Mouse (Mus musculus): ENCODE data around the gene Zmat3. TPM values are rescaled to one million over a fixed set of nuclear protein-coding genes. Genes with fewer than 3 reads are reported as not detected.

Zmat3 gene
- polyA plus RNA-seq, 1 experiment from 2014 or later, result 9.5 TPM

- WGBS, result under 1% methylated on average over 51 of the region's 65 CpGs
- Histone ChIP-seq H3K27ac (peak within 1 kb of the TSS; percentile 98), H3K27me3 (no peaks in the 10 kb centered on the region), H3K9me3 (no peaks in the 10 kb centered on the region), H3K4me1 (peaks cover 30% of the 10 kb centered on the region), H3K4me3 (replicated peaks) (peak within 1 kb of the TSS; percentile 91), H3K4me2 (peak within 1 kb of the TSS; percentile 66), H3K36me3 (replicated peaks) (no peaks in the 10 kb centered on the region), H3K9ac (peak within 1 kb of the TSS; percentile 96)
- ATAC-seq (ENCODE audit: low FRiP score), result peak; percentile 65
Observed at GRCm38 (mm10) chr3:32397461-32398174, 31.8 kb upstream of the Zmat3 start, which contains the start of gene Pik3ca. Gene Pik3ca, plus strand, starts transcription at chr3:32397671.

GRCm38 (mm10) chr3:32396794-32397460 is 31.1 kb upstream of the Zmat3 start:
- under 1% methylated on average over 55 of the region's 77 CpGs for WGBS
- Histone ChIP-seq H3K4me1 (peaks cover 30% of the 10 kb centered on the region), H3K4me3 (replicated peaks) (peak overlapping the region; percentile 91), H3K27me3 (no peaks in the 10 kb centered on the region), H3K36me3 (replicated peaks) (no peaks in the 10 kb centered on the region), H3K27ac (peak overlapping the region; percentile 98), H3K4me2 (peak overlapping the region; percentile 66), H3K9ac (peak overlapping the region; percentile 96), H3K9me3 (no peaks in the 10 kb centered on the region)
- peak; percentile 98 for ATAC-seq (ENCODE audit: low FRiP score)

GRCm38 (mm10) chr3:32395771-32396551 is 30.1 kb upstream of the Zmat3 start:
- no peak for ATAC-seq (ENCODE audit: low FRiP score)
- Histone ChIP-seq H3K9ac (peak overlapping the region; percentile 96; the same call in 1 of the 2 replicates), H3K9me3 (no peaks in the 10 kb centered on the region)

GRCm38 (mm10) chr3:32393986-32394385 is 28.2 kb upstream of the Zmat3 start:
- Histone ChIP-seq H3K4me1 (peaks cover 14% of the 10 kb centered on the region), H3K4me2 (no peak overlapping the region), H3K36me3 (replicated peaks) (no peaks in the 10 kb centered on the region), H3K4me3 (replicated peaks) (no peak overlapping the region), H3K27ac (no peak overlapping the region), H3K9ac (no peak overlapping the region), H3K9me3 (no peaks in the 10 kb centered on the region), H3K27me3 (no peaks in the 10 kb centered on the region)
- no peak for ATAC-seq (ENCODE audit: low FRiP score)
- 90% methylated on average over 8 of the region's 8 CpGs for WGBS

More at GRCm38 (mm10) chr3:32395771-32396551, 30.1 kb upstream of the Zmat3 start:
- 31% methylated on average over 24 of the region's 24 CpGs for WGBS
- peak overlapping the region; percentile 65 for H3K4me2 ChIP-seq
- H3K27me3 ChIP-seq, result no peaks in the 10 kb centered on the region
- H3K4me3 ChIP-seq (replicated peaks), result peak overlapping the region; percentile 91
- no peaks in the 10 kb centered on the region for H3K36me3 ChIP-seq (replicated peaks)
- H3K27ac ChIP-seq, result peak overlapping the region; percentile 98
- H3K4me1 ChIP-seq, result peaks cover 27% of the 10 kb centered on the region

GRCm38 (mm10) chr3:32392841-32393240 is 27.0 kb upstream of the Zmat3 start:
- 89% methylated on average over 4 of the region's 4 CpGs for WGBS

GRCm38 (mm10) chr3:32381556-32381955 is 15.7 kb upstream of the Zmat3 start:
- 88% methylated on average over 3 of the region's 3 CpGs for whole genome bisulfite sequencing
- Histone ChIP-seq H3K9me3 (no peaks in the 10 kb centered on the region), H3K4me2 (no peak overlapping the region), H3K9ac (no peak overlapping the region), H3K4me1 (no peaks in the 10 kb centered on the region), H3K36me3 (replicated peaks) (no peaks in the 10 kb centered on the region), H3K27me3 (no peaks in the 10 kb centered on the region), H3K4me3 (replicated peaks) (no peak overlapping the region), H3K27ac (no peak overlapping the region)
- no peak for ATAC-seq (ENCODE audit: low FRiP score)

More at GRCm38 (mm10) chr3:32392841-32393240, 27.0 kb upstream of the Zmat3 start:
- Histone ChIP-seq H3K4me1 (peaks cover 5% of the 10 kb centered on the region), H3K27me3 (no peaks in the 10 kb centered on the region), H3K4me2 (no peak overlapping the region), H3K27ac (no peak overlapping the region), H3K9me3 (no peaks in the 10 kb centered on the region), H3K4me3 (replicated peaks) (no peak overlapping the region), H3K9ac (no peak overlapping the region), H3K36me3 (replicated peaks) (no peaks in the 10 kb centered on the region)
- no peak for ATAC-seq (ENCODE audit: low FRiP score)

- Histone ChIP-seq H3K4me1 (no peaks in the 10 kb centered on the region), H3K4me3 (replicated peaks) (no peak overlapping the region), H3K9ac (no peak overlapping the region), H3K36me3 (replicated peaks) (no peaks in the 10 kb centered on the region), H3K27me3 (no peaks in the 10 kb centered on the region), H3K9me3 (no peaks in the 10 kb centered on the region), H3K27ac (no peak overlapping the region), H3K4me2 (no peak overlapping the region)
- ATAC-seq (ENCODE audit: low FRiP score), result no peak
- 44% methylated on average over 2 of the region's 2 CpGs for whole genome bisulfite sequencing
Observed at GRCm38 (mm10) chr3:32379891-32380290, 14.1 kb upstream of the Zmat3 start.

- no peak overlapping the region for H3K4me2 ChIP-seq
- no peaks in the 10 kb centered on the region for H3K27me3 ChIP-seq
- H3K4me3 ChIP-seq (replicated peaks), result no peak overlapping the region
- no peaks in the 10 kb centered on the region for H3K36me3 ChIP-seq (replicated peaks)
- H3K9ac ChIP-seq, result no peak overlapping the region
- no peaks in the 10 kb centered on the region for H3K4me1 ChIP-seq
- H3K27ac ChIP-seq, result no peak overlapping the region
- whole genome bisulfite sequencing, result 86% methylated on average over 6 of the region's 6 CpGs
- H3K9me3 ChIP-seq, result no peaks in the 10 kb centered on the region
- no peak for ATAC-seq (ENCODE audit: low FRiP score)
Observed at GRCm38 (mm10) chr3:32373236-32373635, 7.4 kb upstream of the Zmat3 start.

- ATAC-seq (ENCODE audit: low FRiP score), result no peak
- Histone ChIP-seq H3K9me3 (no peaks in the 10 kb centered on the region), H3K27ac (no peak overlapping the region), H3K4me2 (no peak overlapping the region), H3K36me3 (replicated peaks) (no peaks in the 10 kb centered on the region), H3K4me3 (replicated peaks) (no peak overlapping the region), H3K27me3 (no peaks in the 10 kb centered on the region), H3K9ac (no peak overlapping the region), H3K4me1 (no peaks in the 10 kb centered on the region)
- 93% methylated on average over 8 of the region's 8 CpGs for WGBS
Observed at GRCm38 (mm10) chr3:32372470-32372869, 6.7 kb upstream of the Zmat3 start.

GRCm38 (mm10) chr3:32371957-32372356 is 6.1 kb upstream of the Zmat3 start:
- H3K36me3 ChIP-seq (replicated peaks), result no peaks in the 10 kb centered on the region
- ATAC-seq (ENCODE audit: low FRiP score), result no peak
- no peaks in the 10 kb centered on the region for H3K4me1 ChIP-seq
- H3K27me3 ChIP-seq, result no peaks in the 10 kb centered on the region
- H3K4me2 ChIP-seq, result no peak overlapping the region
- H3K9ac ChIP-seq, result no peak overlapping the region
- 73% methylated on average over 7 of the region's 7 CpGs for WGBS
- H3K4me3 ChIP-seq (replicated peaks), result no peak overlapping the region
- H3K9me3 ChIP-seq, result no peaks in the 10 kb centered on the region
- no peak overlapping the region for H3K27ac ChIP-seq

- Histone ChIP-seq H3K36me3 (replicated peaks) (no peaks in the 10 kb centered on the region), H3K9ac (no peak overlapping the region), H3K4me2 (no peak overlapping the region), H3K27ac (no peak overlapping the region), H3K4me1 (peaks cover 12% of the 10 kb centered on the region), H3K4me3 (replicated peaks) (no peak overlapping the region), H3K27me3 (no peaks in the 10 kb centered on the region), H3K9me3 (no peaks in the 10 kb centered on the region)
- 91% methylated on average over 1 of the region's 1 CpGs for WGBS
- ATAC-seq (ENCODE audit: low FRiP score), result no peak
Observed at GRCm38 (mm10) chr3:32367516-32367915, 1.7 kb upstream of the Zmat3 start.

- peak overlapping the region; percentile 81; the same call in 1 of the 2 replicates for H3K9ac ChIP-seq
- no peaks in the 10 kb centered on the region for H3K36me3 ChIP-seq (replicated peaks)
- no peaks in the 10 kb centered on the region for H3K9me3 ChIP-seq
- H3K4me3 ChIP-seq (replicated peaks), result peak overlapping the region; percentile 77
- H3K4me1 ChIP-seq, result peaks cover 14% of the 10 kb centered on the region
- peak overlapping the region; percentile 69 for H3K4me2 ChIP-seq
- H3K27me3 ChIP-seq, result no peaks in the 10 kb centered on the region
- H3K27ac ChIP-seq, result no peak overlapping the region
- ATAC-seq (ENCODE audit: low FRiP score), result peak; percentile 61; the same call in 1 of the 2 replicates
- WGBS, result 61% methylated on average over 17 of the region's 17 CpGs
Observed at GRCm38 (mm10) chr3:32366246-32366734, 476 bp upstream of the Zmat3 start.

All from forebrain, embryonic 12.5 days (tissue).